Mouse (Mus musculus): ENCODE data around the gene Nos1ap.

- TF ChIP-seq POLR2A (IDR thresholded peaks at IDR 0.05; ENCODE audit: low read depth, low read length) (no peak), CTCF (conservative IDR thresholded peaks at IDR 0.05; ENCODE audit: insufficient read depth, insufficient read length, low read depth, low read length) (no peak)
These were observed 229.3 kb downstream of the Nos1ap start for GRCm38 (mm10) chr1:170360183-170360915.
